Comparison of ENCODE assay signal across 8 mouse cellular contexts in genomic region chr9:115390880-115391281, GRCm38 (mm10).
DNase-seq lines count a peak whose midpoint lies in the region; ATAC-seq and TF ChIP-seq lines count a peak whose summit lies in the region.

No protein-coding gene starts in this region.

- peak overlapping the region; percentile 33 for H3K4me3 ChIP-seq in gastrocnemius, adult 2 months
- no peak overlapping the region for H3K4me3 ChIP-seq in hindbrain, postnatal 0 days (ENCODE audit: low read length)
- H3K4me3 ChIP-seq in limb, embryonic 11.5 days (ENCODE audit: low read depth, low read length) = no peak overlapping the region
- no peak overlapping the region for H3K4me3 ChIP-seq in midbrain, embryonic 11.5 days (ENCODE audit: low read depth, low read length)
- peak overlapping the region; percentile 19; the same call in 1 of the 2 replicates for H3K4me3 ChIP-seq in testis, adult 2 months (ENCODE audit: control insufficient read depth, low read depth, low read length)

- H3K27me3 ChIP-seq in hindbrain, postnatal 0 days (ENCODE audit: insufficient read depth, low read length) = no peaks in the 10 kb centered on the region
- H3K27me3 ChIP-seq in limb, embryonic 11.5 days (ENCODE audit: control insufficient read depth, insufficient read depth, low read length) = no peaks in the 10 kb centered on the region
- H3K27me3 ChIP-seq in midbrain, embryonic 11.5 days (ENCODE audit: control insufficient read depth, insufficient read depth, low read length) = no peaks in the 10 kb centered on the region
- no peaks in the 10 kb centered on the region for H3K27me3 ChIP-seq in testis, adult 2 months (ENCODE audit: control insufficient read depth, insufficient read depth, low read length)

- no peak for ATAC-seq in frontal cortex, adult (ENCODE audit: low TSS enrichment)
- ATAC-seq in hindbrain, postnatal 0 days = peak; percentile 82
- peak; percentile 83 for ATAC-seq in limb, embryonic 11.5 days (ENCODE audit: insufficient number of reproducible peaks, low FRiP score, low TSS enrichment, low read depth)
- ATAC-seq in midbrain, embryonic 11.5 days (ENCODE audit: low FRiP score) = 0 out of 2 replicates have a peak, but pooled peaks have one; percentile 16

- H3K9me3 ChIP-seq in hindbrain, postnatal 0 days (ENCODE audit: low read length) = no peaks in the 10 kb centered on the region
- H3K9me3 ChIP-seq in limb, embryonic 11.5 days (ENCODE audit: control insufficient read depth, low read length) = no peaks in the 10 kb centered on the region
- H3K9me3 ChIP-seq in midbrain, embryonic 11.5 days (ENCODE audit: control insufficient read depth, low read length) = no peaks in the 10 kb centered on the region

- H3K4me2 ChIP-seq in hindbrain, postnatal 0 days (ENCODE audit: low read depth, low read length) = peak overlapping the region; percentile 29
- H3K4me2 ChIP-seq in limb, embryonic 11.5 days (ENCODE audit: low read depth, severe bottlenecking) = no peak overlapping the region; the same call in 1 of the 2 replicates
- no peak overlapping the region for H3K4me2 ChIP-seq in midbrain, embryonic 11.5 days

- H3K36me3 ChIP-seq in hindbrain, postnatal 0 days (ENCODE audit: insufficient read depth, low read length) = no peaks in the 10 kb centered on the region
- H3K36me3 ChIP-seq in limb, embryonic 11.5 days (ENCODE audit: control insufficient read depth, insufficient read depth, low read length) = no peaks in the 10 kb centered on the region
- no peaks in the 10 kb centered on the region for H3K36me3 ChIP-seq in midbrain, embryonic 11.5 days (ENCODE audit: control insufficient read depth, insufficient read depth, low read length)
- no peaks in the 10 kb centered on the region for H3K36me3 ChIP-seq in testis, adult 2 months (ENCODE audit: control insufficient read depth, insufficient read depth, low read length)

- peak; percentile 11 to 21 for DNase-seq in frontal cortex, postnatal 14 days (ENCODE audit: low spot score in 2 of 2)
- DNase-seq in adrenal gland, postnatal 10 days = peak; percentile 88
- peak; percentile 72 for DNase-seq in gastrocnemius, adult 2 months
- DNase-seq in hindbrain, postnatal 0 days (ENCODE audit: low spot score) = peak; percentile 75
- peak; percentile 81 for DNase-seq in limb, embryonic 11.5 days (ENCODE audit: low spot score)
- no peak for DNase-seq in midbrain, embryonic 11.5 days (ENCODE audit: low spot score, missing footprints)

- 21% methylated on average over 11 of the region's 11 CpGs for WGBS in hindbrain, postnatal 0 days
- 17% methylated on average over 11 of the region's 11 CpGs for WGBS in limb, embryonic 11.5 days
- 59% methylated on average over 11 of the region's 11 CpGs for WGBS in midbrain, embryonic 11.5 days

- no peak overlapping the region for H3K27ac ChIP-seq in gastrocnemius, adult 2 months
- H3K27ac ChIP-seq in hindbrain, postnatal 0 days = no peak overlapping the region; the same call in 1 of the 2 replicates
- peak overlapping the region; percentile 48; the same call in 1 of the 2 replicates for H3K27ac ChIP-seq in limb, embryonic 11.5 days (replicated peaks; ENCODE audit: low read depth, low read length)
- no peak overlapping the region for H3K27ac ChIP-seq in midbrain, embryonic 11.5 days (ENCODE audit: low read depth, low read length)
- no peak overlapping the region for H3K27ac ChIP-seq in testis, adult 2 months (ENCODE audit: control insufficient read depth, insufficient read depth, low read depth, low read length)

- intact Hi-C loops in gastrocnemius, adult 2 months (cut with DNase I) = no loop called here

- peaks cover 3% of the 10 kb centered on the region; the same call in 1 of the 2 replicates for H3K4me1 ChIP-seq in hindbrain, postnatal 0 days (ENCODE audit: insufficient read depth, low read length)
- peaks cover 13% of the 10 kb centered on the region for H3K4me1 ChIP-seq in limb, embryonic 11.5 days (ENCODE audit: control insufficient read depth, insufficient read depth, low read length)
- H3K4me1 ChIP-seq in midbrain, embryonic 11.5 days (ENCODE audit: control insufficient read depth, insufficient read depth, low read length) = no peaks in the 10 kb centered on the region
- H3K4me1 ChIP-seq in testis, adult 2 months (ENCODE audit: control insufficient read depth, insufficient read depth, low read length) = peaks cover 12% of the 10 kb centered on the region

- H3K9ac ChIP-seq in hindbrain, postnatal 0 days (replicated peaks; ENCODE audit: low read length) = no peak overlapping the region
- no peak overlapping the region for H3K9ac ChIP-seq in limb, embryonic 11.5 days (ENCODE audit: low read length)
- no peak overlapping the region; the same call in 1 of the 2 replicates for H3K9ac ChIP-seq in midbrain, embryonic 11.5 days (ENCODE audit: low read length)

- TF ChIP-seq CTCF in gastrocnemius, adult 2 months (IDR thresholded peaks at IDR 0.05) = no peak
- no peak for TF ChIP-seq CTCF in hindbrain, postnatal 0 days (IDR thresholded peaks at IDR 0.05; ENCODE audit: low read depth)
- no peak for TF ChIP-seq CTCF in testis, adult 2 months (IDR thresholded peaks at IDR 0.05; ENCODE audit: control insufficient read depth, insufficient read depth, insufficient replicate concordance, low read depth, low read length)

- no peak for TF ChIP-seq POLR2A in testis, adult 2 months (IDR thresholded peaks at IDR 0.05; ENCODE audit: control insufficient read depth, low read depth, low read length)

Comparison
In these comparisons a context has a peak if more than half of its experiments do, and no peak if none do; other contexts are left out.
1. H3K4me3 ChIP-seq: peak in gastrocnemius, adult 2 months (single experiment) and testis, adult 2 months (single experiment); none in hindbrain, postnatal 0 days (single experiment), limb, embryonic 11.5 days (single experiment) and midbrain, embryonic 11.5 days (single experiment).